Mouse (Mus musculus): ENCODE data around the gene Uchl5. TPM values are rescaled to one million over a fixed set of nuclear protein-coding genes. Genes with fewer than 3 reads are reported as not detected.

The Uchl5 gene
- polyA plus RNA-seq, 1 experiment from 2014 or later, result 150 TPM

GRCm38 (mm10) chr1:143855706-143856105 lies 78.6 kb downstream of the Uchl5 start:
- no peak overlapping the region for H3K9ac ChIP-seq (ENCODE audit: low read depth, low read length)
- no peaks in the 10 kb centered on the region for H3K9me3 ChIP-seq (ENCODE audit: control insufficient read depth, low read length)
- ATAC-seq (replicated peaks; ENCODE audit: low FRiP score) (no peak), DNase-seq (ENCODE audit: low spot score) (no peak)
- H3K4me3 ChIP-seq (ENCODE audit: low read depth, low read length), result no peak overlapping the region
- no peaks in the 10 kb centered on the region for H3K36me3 ChIP-seq (ENCODE audit: control insufficient read depth, insufficient read depth, low read length)
- H3K4me1 ChIP-seq (replicated peaks; ENCODE audit: control insufficient read depth, insufficient read depth, low read length), result no peaks in the 10 kb centered on the region
- no peak overlapping the region for H3K4me2 ChIP-seq
- H3K27me3 ChIP-seq (replicated peaks; ENCODE audit: control insufficient read depth, insufficient read depth, low read length), result no peaks in the 10 kb centered on the region
- 81% methylated on average over 5 of the region's 5 CpGs for WGBS
- H3K27ac ChIP-seq (ENCODE audit: low read depth, low read length), result no peak overlapping the region

Other genes starting within 250 kb of the Uchl5 start
- 0.25 and 0.41 TPM in 2 replicates for gene B3galt2, start 136.6 kb upstream of the Uchl5 start, polyA plus RNA-seq (2014; fragmentation: Nextera tagmentation; extraction: Ambion mirVana)
- 15.9 and 18.7 TPM in 2 replicates for gene Cdc73, start 74.4 kb upstream of the Uchl5 start, polyA plus RNA-seq (2014; fragmentation: Nextera tagmentation; extraction: Ambion mirVana)
- 72.9 and 79.5 TPM in 2 replicates for gene Glrx2, start 60.9 kb upstream of the Uchl5 start, polyA plus RNA-seq (2014; fragmentation: Nextera tagmentation; extraction: Ambion mirVana)
- 7.7 and 8.4 TPM in 2 replicates for gene Trove2, start 204 bp upstream of the Uchl5 start, polyA plus RNA-seq (2014; fragmentation: Nextera tagmentation; extraction: Ambion mirVana)
- gene Rgs2, start 226.9 kb downstream of the Uchl5 start, polyA plus RNA-seq (2014; fragmentation: Nextera tagmentation; extraction: Ambion mirVana), result 12.5 and 16.7 TPM in 2 replicates